Mouse (Mus musculus): ENCODE measurements around the gene Lrrc4c.

Gene Lrrc4c

DNA sequence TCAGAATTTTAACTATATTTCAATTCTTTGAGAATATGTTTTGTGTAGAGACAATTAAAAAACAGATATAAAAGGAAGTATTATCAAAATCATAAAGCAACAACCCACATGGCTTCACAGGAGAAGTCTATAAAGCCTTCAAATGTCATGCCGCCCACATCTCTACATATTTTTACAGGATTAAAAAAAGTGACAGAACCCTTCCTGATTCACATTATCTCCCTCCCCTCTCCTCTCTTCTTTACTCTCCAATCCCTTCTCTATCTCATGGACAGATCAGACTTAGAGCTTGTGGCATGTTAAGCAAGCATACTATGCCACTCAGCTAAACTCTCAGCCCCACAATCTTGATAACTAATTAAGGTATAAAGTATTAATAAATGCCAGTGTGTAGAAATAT is 535.8 kb downstream of the Lrrc4c start:
- no peak for DNase-seq (ENCODE audit: low spot score)

DNA sequence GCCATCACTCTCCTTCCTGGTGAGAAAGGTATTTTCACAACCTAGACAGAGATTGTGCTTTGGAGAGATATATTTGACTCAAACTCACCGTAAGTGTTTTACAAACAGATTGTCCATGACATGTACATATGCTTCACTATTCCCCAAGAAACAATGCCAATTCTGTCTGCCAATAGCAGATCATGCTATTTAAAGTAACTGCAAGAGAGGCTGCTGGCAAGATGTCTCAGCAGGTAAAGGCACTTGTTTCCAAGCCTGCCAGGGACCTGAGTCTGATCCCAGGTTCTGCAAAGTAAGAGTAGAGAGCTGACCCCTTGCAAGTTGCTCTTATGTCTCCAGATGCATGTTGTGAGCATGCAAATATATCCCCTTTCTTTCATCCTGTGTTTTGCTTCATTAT is 558.1 kb downstream of the Lrrc4c start:
- no peak for DNase-seq (ENCODE audit: low spot score)

DNA sequence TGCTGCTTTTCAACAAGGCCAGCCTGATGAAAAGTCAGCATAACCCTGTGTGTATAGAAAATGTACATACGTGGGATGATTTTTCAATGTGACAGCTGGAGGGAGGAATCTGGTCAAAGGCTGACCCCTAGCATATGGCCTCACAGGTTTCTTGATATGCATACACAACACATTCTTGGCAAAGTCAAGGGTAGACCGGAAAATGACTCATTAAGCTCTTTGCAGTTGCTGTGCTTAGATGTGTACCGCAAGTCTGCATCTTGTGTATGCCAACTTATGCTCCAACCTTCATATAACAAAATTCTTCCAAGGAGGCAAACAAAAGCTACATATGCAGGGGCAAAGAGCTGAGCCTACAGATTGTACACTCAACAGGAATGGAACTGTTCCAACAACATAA is 631.6 kb downstream of the Lrrc4c start:
- DNase-seq (ENCODE audit: low spot score) = no peak

DNA sequence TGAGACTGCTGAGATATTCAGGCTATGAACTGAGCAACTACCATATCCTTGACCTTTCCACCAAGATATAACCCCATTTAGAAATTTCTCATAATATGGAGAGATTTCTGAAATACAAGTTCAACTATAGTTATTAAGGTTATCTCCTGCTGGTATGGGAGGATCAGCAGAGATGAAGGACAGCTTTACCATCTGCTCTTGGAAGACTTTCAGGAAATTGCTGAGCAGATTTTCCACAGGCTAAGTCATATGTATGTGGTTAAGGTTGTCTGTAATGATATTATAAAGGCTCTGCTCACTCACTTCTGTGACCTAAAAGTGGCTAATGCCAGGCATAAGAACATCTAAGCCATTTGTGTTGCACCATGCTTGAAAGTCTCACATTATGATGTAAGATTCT is 681.6 kb downstream of the Lrrc4c start:
- DNase-seq (ENCODE audit: low spot score) = no peak

DNA sequence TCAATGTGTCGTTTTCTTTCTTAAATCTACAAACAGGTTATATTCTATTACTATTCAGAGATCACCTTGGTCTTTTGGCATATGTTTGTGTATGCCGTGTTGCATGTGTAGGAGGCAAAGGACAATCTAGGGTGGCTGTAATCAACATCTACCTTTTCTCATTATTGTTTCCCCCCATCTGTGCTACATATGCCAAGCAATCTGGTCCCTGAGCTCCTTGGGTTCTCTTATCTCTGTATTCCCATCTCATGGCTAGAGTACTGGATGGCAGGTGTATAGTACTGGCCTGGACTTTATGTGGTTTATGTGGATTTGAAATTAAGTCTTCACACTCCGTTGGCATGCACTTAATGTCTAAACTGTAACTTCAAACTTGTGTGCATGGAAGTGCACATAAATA is 700.4 kb downstream of the Lrrc4c start:
- no peak for DNase-seq (ENCODE audit: low spot score)

DNA sequence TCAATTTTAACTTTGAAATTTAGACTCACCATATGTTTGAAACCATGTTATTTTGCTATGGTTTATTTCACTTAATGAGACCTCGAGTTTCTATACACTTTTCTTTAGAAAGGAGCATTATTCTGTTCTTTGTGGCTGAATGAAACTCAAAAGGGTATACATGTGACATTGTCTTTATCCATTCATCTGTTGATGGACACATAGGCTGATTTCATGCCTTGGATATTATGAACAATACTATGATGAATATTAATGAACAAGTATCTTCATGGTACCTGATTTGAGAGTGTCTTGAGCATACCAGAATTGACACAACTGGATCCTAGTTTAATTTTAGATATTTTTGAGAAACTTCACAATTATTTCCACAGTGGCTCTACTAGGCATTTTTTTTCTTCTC is 709.0 kb downstream of the Lrrc4c start:
- no peak for DNase-seq (ENCODE audit: low spot score)

DNA sequence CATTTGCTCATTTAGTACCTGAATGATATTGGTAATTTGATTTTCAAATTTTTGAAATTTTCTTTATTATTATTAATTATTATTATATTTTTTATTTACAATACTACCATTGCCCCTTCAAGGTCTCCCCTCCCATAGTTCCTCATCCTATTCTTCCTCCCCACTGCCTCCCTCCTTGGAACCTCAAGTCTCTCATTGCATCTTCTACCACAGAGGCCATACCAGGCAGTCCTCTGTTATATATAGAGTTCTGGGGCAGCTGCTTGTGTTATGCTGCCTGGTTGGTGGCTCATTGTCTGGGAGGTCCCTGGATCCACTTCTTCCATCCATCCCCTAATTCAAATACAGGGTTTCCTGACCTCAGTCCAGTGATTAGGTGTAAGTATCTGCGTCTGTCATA is 709.6 kb downstream of the Lrrc4c start:
- DNase-seq (ENCODE audit: low spot score) = no peak

DNA sequence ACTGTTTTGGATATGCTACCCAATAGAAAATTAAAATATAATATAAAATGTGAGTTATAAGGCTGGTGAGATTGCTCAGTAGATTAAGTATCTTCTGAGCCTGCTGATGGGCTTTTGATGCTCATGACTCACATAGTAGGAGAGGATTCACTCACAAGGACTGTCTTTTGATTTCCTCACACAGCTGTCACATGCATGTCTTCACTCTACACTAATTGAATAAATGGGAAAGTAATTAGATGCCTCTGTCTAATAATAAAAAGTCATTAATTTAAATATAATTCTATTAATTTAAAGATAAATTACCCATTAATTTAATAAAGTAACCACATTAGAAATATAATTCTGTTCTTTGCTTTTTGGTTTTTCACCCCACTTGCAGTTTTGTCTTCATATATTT is 718.4 kb downstream of the Lrrc4c start:
- no peak for DNase-seq (ENCODE audit: low spot score)

DNA sequence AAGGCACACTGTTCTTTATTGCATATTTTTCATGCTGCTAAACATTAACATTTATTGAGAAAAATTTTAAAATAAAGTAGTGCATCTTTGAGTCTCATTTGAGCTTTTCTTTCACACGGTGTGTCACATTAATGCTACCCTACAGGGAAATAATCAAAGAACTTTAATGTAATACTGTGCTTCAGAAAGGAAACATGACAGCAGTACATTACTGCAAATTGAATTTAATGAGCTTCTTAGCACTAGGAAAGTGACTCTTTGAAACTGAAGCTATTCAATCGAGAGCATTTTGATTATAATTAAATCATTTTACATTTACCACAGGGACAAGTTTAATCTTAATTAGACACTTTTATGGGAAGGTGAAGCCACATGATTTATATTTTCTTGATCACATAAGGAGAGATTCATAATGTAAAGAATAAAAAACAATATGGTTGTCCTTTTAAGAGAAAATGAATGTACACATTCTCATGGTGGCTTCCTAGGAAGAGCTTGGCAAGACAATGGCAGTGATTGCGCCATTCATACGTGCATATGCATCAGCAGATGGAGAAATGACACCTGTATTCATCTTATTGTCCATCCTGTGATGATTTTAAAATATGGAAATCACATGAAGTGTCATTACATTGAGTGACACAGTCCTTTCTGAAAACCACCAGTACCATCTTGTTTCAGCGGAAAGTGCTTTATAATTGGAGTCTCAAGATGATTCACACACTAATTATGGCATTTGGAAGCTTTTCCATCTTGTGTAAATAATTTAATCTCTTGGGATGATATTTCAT is 719.2 kb downstream of the Lrrc4c start:
- DNase-seq (ENCODE audit: low spot score) = no peak

DNA sequence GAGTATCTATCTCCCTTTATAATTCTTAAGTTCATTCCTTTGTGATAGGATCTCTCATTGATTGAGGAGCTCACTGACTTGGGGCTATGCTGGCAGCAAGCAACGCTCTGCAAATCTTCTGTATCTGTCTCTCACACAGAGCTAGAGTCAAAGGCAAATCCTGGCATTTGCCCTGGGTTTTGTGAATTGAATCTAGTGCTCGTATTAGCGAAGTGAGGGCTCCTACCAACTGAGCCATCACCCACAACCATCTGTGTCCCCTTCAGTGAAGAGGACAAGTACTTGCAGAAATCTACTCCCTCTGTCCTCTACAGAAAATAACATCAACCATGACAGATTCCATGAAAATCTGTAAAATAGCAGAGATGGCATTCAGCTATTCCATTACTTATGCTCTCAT is 726.0 kb downstream of the Lrrc4c start:
- no peak for DNase-seq (ENCODE audit: low spot score)

DNA sequence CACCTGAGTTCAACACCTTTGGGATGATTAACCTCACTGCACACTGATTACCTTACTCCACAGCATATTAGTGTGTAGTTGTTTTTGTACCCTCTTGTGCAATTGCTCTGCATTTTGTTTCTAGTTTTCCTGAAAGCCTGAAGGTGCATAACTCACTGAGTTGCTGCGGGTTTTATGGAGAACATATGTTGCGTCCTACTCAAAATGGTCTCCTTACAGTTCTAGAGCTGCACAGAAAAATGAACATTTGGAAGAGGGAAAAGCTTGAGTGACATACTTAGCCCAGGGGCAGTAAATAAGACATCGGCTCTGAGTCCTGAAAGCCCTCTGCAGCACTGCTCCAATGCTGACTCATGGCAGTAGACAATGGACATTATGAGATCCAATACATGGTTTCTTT is 727.7 kb downstream of the Lrrc4c start:
- no peak for DNase-seq (ENCODE audit: low spot score)

DNA sequence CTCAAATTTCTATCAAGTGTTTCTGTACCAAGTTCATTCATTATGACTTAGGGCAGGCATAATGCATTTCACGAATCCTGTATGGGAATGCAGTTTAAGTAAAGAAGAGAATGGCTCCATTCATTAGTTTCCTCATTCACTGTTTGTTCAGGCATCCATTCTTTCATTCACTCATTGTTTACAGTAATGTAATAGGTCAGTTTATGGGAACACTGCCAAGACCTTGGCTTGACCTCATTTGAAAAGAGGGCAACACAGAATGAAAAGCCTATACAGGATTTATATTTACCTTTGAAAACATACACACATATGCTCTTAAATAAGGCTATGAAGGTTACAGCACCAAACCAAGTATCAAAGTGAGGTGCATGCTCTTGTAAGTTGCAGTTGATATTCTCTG is 762.2 kb downstream of the Lrrc4c start:
- no peak for DNase-seq (ENCODE audit: low spot score)

DNA sequence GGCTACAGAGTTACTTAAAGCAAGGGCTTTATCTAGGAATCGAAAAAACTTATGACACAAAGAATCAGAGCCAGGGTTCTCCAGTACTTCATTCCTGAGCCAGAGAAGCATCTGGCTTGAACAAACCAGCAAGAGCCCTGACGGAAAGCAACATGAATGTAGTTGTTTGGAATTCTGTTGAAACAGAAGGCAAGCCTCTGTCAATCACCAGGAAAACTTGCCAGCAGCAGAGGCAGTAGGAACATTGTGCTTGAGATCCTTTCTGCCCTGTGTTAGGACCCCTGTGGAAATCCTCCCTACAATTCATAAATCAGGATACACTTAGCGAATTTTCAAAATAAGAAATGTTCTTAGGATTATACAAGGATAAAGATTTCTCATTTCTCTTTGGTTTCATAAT is 780.0 kb downstream of the Lrrc4c start:
- DNase-seq (ENCODE audit: low spot score) = peak; percentile 57

DNA sequence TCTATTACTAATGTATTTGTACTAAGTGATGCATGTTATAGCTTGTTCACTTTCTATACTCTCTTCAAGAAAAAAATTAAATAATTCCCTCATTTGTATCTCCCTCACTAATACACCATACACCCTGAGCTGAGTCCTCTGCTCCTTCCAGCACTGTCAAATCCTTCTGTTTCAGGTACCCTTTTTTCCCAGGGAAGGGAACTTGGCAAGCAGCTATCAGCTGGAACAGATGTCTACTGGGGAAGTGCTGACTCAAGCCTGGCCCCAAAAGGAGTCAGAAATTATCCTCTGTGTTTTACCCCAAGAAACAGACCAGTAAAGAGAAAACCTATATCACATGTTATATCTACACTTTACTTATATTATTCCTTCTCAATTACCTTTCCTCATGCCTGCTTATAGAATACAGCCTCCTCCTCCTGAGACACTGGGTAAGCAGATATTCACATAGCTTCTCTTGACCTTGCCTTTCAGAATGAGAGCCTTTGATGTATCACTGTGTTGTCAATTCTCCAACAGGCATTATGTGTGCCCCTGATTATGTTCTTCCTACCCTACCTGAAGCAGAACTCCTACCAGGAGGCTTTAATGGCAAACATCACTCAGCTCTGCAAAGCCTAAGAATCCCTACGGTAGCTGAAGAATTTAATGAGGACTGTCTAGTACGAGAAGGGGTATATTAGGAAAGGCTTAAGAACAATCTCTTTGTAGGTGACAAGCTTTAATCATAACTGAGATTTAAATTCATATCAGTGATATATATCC is 785.6 kb downstream of the Lrrc4c start:
- DNase-seq (ENCODE audit: low spot score) = no peak

DNA sequence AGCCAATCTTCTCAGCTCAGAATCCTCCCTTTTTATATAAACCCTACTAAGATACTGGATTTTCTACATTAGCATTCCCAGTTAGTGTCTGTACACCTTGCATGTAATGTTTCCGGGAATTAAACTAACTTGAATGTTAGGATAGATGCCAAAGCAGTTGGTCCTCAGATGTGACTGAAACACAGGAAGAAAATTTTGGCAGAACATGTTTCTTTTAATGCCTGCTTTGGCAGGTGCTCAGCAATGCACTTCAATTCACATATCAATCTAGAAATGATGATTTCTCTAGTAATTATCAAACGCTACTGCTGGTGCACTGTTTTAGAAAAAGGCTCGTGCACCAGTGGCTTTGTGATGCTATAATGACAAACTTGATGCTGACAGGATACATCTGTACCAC is 806.3 kb downstream of the Lrrc4c start:
- DNase-seq (ENCODE audit: low spot score) = no peak

DNA sequence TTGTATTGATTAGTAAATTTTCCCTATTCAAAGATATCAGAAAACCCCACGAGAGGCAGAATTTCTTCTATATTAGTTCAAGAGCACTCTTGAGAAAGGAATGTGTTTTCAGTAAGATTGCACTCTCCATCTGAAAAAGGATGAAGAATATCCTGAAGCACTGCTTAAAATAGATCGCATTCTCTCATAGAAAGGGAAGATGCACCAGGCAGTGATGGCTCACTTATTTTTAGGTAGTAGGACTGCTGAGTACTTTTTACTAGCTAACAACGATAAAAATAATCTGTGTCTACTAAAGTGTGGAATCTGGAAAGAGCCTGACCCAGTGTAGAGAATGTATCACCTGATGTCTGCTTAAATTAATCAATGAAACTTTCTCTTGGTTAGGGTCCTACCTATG is 820.5 kb downstream of the Lrrc4c start:
- no peak for DNase-seq (ENCODE audit: low spot score)

DNA sequence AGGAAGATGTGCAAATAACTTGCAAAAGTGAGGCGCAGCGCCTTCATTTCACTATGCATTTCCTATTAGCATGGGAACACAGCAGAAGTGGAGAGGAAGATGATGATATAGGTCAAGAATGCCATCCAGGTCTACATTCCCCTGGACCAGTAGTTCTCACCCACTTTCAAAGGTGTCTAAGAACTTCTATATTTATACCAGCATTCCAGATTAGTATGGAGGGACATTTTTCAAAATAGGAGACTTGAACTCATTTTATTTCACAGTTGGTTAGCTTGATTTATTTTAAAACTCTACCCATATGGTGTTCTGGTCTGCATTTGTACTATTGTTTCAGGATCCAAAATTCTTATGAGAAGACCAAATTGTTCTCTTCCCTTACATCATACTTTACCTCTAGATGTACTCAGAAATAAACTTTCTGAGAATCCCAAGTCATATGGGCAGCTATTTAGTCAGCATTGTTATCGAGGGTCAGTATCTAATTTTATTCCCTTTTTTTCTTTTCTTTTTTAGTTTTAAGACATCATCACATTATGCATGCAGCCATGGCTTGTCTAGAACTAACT is 833.7 kb downstream of the Lrrc4c start:
- no peak for DNase-seq (ENCODE audit: low spot score)

DNA sequence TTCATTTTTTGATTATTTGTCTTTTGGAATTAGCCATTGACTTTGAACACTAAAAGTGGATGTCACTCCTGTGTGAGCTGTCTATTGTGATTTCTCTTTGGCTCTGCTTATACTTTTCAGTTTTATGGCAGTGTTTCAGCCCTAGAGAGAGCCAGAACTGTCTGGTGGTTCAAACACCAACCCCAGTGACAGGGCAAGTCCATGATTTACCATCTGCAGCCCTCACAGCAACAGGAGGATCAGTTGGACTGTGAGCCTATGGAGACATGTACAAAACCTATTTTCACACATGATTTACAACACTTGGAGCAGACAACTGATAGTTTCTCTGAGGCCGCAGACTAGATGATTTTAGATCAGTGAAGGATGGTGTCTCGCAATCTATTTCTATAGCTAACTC is 847.8 kb downstream of the Lrrc4c start:
- no peak for DNase-seq (ENCODE audit: low spot score)

DNA sequence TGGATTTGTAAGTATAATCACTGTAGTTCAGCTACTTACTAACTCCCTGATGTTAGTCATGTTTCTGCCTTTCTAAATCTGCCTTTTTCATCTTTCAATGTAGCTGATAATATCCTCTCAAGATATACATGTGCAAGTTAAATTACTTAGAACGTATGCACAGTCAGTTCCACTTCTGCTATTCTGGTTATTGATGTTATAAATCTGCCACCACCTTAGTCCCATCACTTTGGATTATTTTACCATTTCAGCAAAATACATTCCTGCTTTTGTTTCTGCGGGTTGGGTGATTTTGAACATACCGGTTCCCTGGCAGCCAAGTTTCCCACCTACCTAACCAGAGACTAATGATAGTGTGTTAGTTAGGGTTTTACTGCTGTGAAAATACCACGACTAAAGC is 860.4 kb downstream of the Lrrc4c start:
- DNase-seq (ENCODE audit: low spot score) = no peak

DNA sequence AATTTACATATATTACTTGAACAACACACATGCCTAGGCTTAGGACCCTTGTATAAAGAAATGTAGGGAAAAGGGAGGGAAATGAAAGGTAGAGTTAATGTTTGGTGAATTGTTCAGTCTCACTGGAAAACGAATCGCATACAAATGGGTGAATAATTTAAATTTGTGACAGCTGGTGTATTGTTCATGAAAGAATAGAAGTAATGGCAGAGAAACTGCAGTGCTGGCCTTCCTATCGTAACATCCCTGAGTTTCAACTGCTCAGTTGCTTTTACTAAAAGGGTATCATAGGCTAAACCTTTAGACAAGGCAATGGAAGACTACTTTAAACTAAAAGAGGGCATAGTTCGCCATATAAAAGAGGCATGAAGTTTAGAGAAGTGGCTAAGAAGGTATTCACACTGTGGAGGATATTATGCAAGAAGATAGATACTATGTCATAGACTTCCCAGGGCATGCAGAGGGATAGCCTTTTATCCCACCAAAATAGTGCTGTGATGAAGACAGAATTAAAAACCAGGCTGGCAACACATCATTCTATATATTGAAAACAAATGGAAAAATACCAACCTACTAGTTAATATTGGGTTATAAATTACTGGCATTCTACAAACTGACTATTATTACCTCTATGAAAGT is 879.1 kb downstream of the Lrrc4c start:
- DNase-seq (ENCODE audit: low spot score) = no peak

DNA sequence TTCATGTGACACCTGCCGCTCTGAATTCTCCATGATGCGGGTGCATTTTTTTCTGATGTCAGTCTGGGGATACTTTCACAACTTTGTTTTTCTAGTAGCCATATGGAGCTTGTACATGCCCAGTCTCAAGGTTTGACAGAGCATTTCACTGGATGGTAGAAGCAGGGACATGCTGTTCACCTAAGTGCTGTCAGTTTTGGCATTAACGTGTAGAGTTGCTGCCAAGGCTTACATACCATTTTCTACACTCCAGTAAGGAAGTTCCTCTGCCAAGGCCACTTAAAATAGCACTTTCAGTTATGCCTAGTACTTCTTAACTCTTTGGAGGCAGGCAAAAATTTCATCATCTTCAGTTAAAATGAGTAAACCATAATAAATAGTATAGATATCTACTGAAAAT is 915.0 kb downstream of the Lrrc4c start:
- DNase-seq (ENCODE audit: low spot score) = peak; percentile 47

DNA sequence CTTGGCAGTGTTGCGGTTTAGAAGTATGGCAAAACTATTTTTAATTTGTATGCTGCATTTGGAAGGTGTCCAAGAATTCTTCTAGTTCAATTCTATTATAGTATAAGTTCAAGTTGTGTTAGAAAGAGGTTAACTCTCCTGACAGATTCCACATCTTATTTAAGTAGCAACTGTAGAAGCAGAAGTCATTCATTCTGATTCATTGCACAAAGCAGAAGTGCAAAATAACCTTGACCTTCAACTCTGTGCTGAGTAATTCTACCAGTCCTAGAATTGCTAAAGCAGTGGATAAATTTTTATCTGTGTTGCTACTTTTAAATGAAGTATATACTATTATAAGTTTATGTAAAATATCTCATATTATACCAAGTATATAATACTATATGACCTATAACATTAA is 916.1 kb downstream of the Lrrc4c start:
- DNase-seq (ENCODE audit: low spot score) = no peak

DNA sequence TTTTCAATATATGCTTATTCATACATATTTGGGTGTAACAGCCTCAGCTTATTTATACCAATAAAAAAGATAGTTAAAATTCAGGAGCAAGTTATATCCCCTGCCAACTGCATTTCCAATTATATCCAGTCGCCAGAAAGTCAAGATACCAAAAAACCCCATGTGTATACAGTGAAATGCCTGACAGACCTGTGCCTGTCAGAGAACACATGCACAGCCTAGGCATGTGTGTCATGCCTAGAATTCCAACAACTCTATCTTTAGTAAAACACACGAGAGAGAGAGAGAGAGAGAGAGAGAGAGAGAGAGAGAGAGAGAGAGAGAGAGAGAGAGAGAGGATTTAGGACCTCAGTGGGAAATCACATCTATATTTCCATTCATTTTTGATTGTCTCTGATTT is 956.7 kb downstream of the Lrrc4c start:
- no peak for DNase-seq (ENCODE audit: low spot score)

Data from adipocyte (in vitro differentiated cells).